Mouse (Mus musculus): ENCODE measurements at regions not wholly inside any gene's neighbourhood (a gene's known extent, or its start where the extent isn't known, plus 50 kb on each side); places are given as distances from the start of the nearest gene placed in this dataset.

GRCm38 (mm10) chr7:124455659-124456058, 473.0 kb downstream of the Hs3st4 start:
- no peak for DNase-seq (ENCODE audit: low spot score in 2 of 2)

DNA sequence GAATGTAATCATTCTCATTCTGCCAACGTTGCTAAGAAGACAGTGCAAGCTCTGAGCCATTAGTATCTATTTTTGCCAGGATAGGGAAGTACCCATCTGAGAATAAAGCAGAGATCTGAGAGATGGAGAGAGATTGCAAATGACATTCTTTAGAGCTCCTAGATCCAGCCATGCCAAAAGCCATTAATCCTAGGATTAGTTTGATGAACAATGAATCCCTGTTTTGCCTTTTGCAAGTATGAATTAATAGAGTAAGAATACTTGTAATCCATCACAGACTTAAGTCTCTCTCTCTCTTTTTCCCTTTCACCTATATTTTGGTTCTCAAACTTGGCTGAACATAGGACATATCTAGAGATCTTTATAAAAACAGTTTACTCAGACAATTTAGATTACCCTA, 504.7 kb downstream of the Hs3st4 start:
- DNase-seq (ENCODE audit: low spot score in 2 of 2), result no peak

DNA sequence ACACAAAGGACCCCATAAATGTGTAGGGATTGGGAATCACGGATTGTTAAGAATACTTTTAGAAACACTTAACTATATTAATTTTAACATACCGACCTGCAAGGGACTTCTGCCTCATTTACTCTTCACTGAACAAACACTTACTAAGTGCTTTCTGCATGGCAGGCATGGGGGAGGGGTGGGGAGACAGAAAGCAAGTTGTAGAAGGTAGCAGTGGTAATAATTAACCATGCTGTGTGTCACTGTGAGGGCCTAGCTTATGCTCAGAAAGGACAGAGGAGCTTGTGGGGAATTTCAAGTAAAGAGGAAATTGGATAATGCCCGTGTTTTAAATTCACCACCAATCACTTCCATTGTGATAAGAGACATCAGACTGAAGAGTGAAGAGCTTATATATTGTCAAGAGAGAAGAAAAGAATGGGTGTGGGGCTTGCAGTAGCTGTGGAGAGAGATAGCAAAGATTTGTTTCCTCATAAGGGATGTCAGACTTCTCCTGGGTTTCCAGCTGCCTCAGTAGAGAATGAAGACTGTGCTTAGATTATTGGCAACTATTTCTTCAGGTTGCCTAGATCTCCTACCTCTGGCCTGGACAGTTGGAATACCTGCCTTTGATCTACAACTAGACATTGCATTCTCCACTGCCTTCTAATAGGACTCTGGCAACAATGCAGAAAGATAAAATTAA, 508.6 kb downstream of the Hs3st4 start:
- no peak for DNase-seq (ENCODE audit: low spot score in 2 of 2)

DNA sequence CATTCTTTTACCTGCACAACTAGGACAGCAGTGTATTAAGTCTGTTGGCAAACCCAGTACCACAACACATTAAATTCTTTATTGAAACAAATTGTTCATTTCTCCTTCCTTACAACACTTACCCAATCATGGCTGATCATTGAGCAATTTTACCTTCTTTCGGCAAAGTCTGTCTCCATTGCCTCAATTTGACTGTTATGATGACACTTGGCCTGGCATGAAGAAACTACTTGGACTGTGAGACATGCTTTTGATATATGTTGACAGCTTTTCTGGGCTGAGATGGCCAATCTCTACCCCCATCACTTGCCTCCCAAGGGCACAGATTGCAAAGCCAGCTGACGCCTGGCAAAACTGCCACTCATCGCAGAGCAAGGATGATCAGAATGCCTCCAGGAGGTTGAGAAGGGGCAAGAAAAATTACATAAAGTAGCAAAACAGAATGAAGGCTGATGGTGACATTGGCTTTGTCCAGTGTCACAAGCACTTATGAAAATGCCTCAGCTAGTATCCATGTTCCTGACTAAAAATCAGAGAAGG, 509.3 kb downstream of the Hs3st4 start:
- no peak for DNase-seq (ENCODE audit: low spot score in 2 of 2)

- DNase-seq (ENCODE audit: low spot score in 2 of 2), result no peak
Measured at GRCm38 (mm10) chr7:124500636-124501035, 518.0 kb downstream of the Hs3st4 start.

- DNase-seq (ENCODE audit: low spot score in 2 of 2), result no peak
Measured at GRCm38 (mm10) chr7:124502760-124503159, 520.1 kb downstream of the Hs3st4 start.

DNA sequence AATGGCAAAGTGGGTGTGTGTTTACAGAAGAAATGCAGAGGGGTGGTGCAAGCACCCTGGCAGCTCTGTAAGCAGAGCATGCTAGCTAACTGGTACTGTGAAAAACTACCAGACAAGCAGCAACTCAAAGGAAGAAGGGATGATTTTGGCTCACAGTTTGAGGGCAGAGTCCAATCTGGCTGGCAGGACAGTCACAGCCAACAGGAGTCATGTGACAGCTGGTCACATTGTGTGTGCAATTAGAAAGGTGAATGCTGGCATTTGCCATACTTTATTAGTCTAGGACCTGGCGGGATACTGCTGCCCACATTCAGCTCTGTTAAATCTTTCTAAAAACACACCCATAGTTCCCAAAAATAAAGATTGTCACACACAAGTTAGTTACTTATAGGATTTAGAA, 566.4 kb downstream of the Hs3st4 start:
- DNase-seq (ENCODE audit: low spot score in 2 of 2), result no peak

- DNase-seq (ENCODE audit: low spot score in 2 of 2), result no peak
Measured at GRCm38 (mm10) chr7:124557213-124557612, 574.5 kb downstream of the Hs3st4 start.

GRCm38 (mm10) chr7:124570804-124571203, 588.1 kb downstream of the Hs3st4 start:
- DNase-seq (ENCODE audit: low spot score in 2 of 2), result no peak

DNA sequence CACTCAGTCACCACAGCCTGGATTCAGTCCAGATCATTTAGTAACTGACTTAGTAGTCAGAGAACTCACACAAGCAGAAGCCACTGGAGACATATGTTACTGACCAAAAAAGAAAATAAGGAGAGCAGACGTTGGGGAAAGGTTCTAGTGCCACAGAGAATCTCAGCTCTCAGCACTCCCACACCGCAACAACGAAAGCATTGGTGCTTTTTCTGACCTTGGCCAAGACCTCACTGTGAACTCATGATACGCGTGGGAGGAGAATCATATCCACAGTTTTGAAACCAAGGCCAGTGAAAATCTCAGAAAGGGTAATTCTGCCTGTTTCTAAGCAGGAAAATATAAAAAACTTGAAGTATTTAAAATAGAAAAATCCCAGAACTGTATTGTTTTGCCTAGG, 591.0 kb downstream of the Hs3st4 start:
- no peak for DNase-seq (ENCODE audit: low spot score in 2 of 2)

GRCm38 (mm10) chr7:124581342-124581741, 598.7 kb downstream of the Hs3st4 start:
- no peak for DNase-seq (ENCODE audit: low spot score in 2 of 2)

- no peak for DNase-seq (ENCODE audit: low spot score in 2 of 2)
Measured at GRCm38 (mm10) chr7:124585296-124585695, 602.6 kb downstream of the Hs3st4 start.

- no peak for DNase-seq (ENCODE audit: low spot score in 2 of 2)
Measured at GRCm38 (mm10) chr7:124591369-124591768, 608.7 kb downstream of the Hs3st4 start.

GRCm38 (mm10) chr7:124593462-124593861, 610.8 kb downstream of the Hs3st4 start:
- DNase-seq (ENCODE audit: low spot score in 2 of 2), result no peak

DNA sequence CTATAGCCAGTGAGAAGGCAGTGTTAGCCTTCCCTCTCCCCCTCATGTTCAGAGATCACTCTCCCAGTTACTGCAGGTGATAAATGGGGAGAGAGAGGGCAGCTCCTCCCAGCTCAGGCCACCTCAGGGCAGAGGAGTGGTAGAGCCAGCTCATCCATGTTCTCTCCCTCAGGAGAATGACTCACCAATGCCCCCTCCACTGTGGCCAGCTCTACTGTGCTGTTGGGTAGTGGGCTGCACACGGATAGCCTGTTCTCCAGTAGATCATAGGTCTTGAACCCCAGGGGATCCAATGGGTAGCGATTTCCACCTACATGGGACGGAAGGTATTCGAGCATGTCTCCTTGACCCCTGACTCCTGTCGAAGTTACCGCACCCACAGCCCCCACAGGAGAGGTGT, 618.1 kb downstream of the Hs3st4 start:
- DNase-seq (ENCODE audit: low spot score in 2 of 2), result no peak

DNA sequence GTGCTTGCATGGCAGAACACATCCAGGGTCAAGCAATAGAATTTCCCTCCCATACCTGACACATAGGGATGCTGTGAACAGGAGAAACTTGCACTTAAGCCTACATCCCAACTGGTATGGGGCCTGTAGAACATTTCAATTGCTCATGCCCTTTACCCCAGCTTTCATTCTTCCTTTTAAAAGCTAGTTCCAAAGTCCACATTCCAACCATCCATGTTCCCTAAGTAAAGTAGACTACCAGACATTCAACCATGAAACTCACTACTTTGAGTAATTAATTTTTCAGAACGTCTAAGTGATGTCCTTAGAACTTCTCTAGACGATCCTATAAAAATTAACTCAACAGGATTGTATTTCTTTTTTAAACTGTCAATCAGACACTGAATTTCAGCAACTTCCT, 621.9 kb downstream of the Hs3st4 start:
- DNase-seq (ENCODE audit: low spot score in 2 of 2), result no peak

DNA sequence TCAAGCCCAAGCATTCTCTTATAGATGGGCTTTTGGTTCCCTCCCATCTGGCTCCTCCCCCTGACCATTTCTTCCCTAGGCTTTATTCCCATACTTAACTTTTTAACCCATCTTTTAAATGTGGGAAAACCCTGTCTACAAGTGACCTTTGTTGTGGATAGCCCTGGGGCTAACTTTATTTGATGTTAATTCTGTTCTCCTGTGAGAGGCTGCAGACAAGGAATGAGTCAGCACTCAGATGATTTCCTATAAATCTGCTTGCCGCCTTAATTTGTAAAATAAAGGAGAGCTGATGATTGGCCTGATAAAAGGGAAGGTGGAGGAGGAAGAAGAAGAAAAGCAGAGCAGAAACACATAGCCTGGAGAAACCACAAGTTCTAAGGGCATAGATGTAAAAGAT, 623.3 kb downstream of the Hs3st4 start:
- no peak for DNase-seq (ENCODE audit: low spot score in 2 of 2)

DNA sequence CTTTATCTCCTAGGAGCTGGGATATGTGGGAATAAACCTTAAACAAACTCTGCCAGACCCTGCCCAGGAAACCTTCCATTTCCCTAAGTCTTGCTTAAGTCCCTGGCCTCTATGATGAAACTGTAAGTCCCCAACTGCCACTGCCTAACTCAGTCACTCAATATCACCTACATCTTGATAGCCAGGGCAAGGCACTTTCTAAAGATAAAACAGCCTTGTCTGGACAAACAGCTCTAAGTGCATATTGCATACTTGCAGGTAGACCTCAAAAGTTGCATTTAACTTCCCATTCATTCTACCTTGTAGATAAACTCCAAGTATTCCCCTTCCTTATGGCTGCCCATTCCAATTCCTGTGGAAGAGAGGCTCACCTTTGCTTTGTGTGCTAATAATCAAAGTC, 624.4 kb downstream of the Hs3st4 start:
- no peak for DNase-seq (ENCODE audit: low spot score in 2 of 2)

GRCm38 (mm10) chr7:124610437-124610836, 627.8 kb downstream of the Hs3st4 start:
- DNase-seq (ENCODE audit: low spot score in 2 of 2), result no peak

DNA sequence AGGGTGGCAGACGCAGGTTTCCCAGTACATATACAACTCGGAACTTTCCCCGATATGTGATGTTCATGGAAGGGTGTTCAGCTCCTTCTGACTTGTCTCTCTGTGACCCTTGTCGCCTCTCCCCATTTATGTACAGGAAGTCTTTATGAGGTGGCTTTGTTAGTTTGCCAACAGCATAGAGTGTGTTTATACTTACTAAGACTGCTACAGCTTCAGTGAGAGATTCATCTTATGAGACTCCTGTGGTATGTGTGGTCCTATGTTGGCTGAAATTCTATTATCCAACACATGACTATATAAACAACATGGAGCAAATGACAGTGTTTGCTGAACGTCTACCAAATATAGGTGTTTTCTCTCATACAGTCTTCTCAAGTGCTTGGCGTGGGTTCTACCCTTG, 664.5 kb downstream of the Hs3st4 start:
- no peak for DNase-seq (ENCODE audit: low spot score in 2 of 2)

- no peak for DNase-seq (ENCODE audit: low spot score in 2 of 2)
Measured at GRCm38 (mm10) chr7:124667180-124667968, 684.7 kb downstream of the Hs3st4 start.

GRCm38 (mm10) chr7:124668058-124668457, 685.4 kb downstream of the Hs3st4 start:
- no peak for DNase-seq (ENCODE audit: low spot score in 2 of 2)

DNA sequence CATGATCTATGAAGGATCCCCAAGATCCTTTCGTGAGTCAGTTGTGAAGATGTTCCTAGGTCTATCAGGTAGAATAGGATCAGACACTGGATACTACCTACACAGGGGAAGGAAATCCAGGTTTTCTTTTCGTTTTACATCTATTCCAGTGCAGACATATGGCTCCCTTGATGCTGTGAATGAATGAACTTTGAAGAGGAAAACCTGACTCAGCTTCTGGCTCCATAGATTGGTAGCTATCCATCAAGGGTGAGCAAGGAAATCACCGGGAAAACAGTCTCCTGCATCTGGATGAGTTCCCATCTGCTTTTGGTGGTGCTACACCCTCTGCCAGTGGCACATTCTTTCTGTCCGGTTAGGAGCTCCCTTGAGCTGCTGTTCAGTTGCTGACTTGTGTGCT, 687.8 kb downstream of the Hs3st4 start:
- no peak for DNase-seq (ENCODE audit: low spot score in 2 of 2)
